Mouse (Mus musculus) hindbrain, embryonic 11.5 days (tissue): ENCODE results near the gene Map3k3. TPM values are rescaled to one million over a fixed set of nuclear protein-coding genes. Genes with fewer than 3 reads are reported as not detected.
A peak's percentile ranks its signal among the peaks of the same experiment; 100 is the strongest.

Experiments used
- ATAC-seq: fragments of 200-750 bp; cut with Nextera tagmentation; 2 replicates; pipeline ENCODE4 v1.8.0; 2017; ENCODE audit warnings: mild to moderate bottlenecking, moderate TSS enrichment, moderate library complexity; ENCODE audit not compliant: low FRiP score
- DNase-seq: peaks from one replicate; pipeline ENCODE4 v3.0.0-alpha.2; 2015; ENCODE audit warnings: low spot score
- H3K27ac ChIP-seq: fragments of 300-500 bp; sonication (generic); 2 replicates; pipeline ENCODE4 v1.5.1; 2014; ENCODE audit warnings: mild to moderate bottlenecking, low read depth, low read length
- H3K27me3 ChIP-seq: fragments of 300-500 bp; sonication (generic); 2 replicates; pipeline ENCODE4 v1.6.1; 2014; ENCODE audit warnings: mild to moderate bottlenecking, low read length, moderate library complexity, mixed read lengths; ENCODE audit not compliant: control insufficient read depth, insufficient read depth
- H3K36me3 ChIP-seq: fragments of 300-500 bp; sonication (generic); 2 replicates; pipeline ENCODE4 v1.6.1; 2014; ENCODE audit warnings: mild to moderate bottlenecking, low read length, moderate library complexity, mixed read lengths; ENCODE audit not compliant: control insufficient read depth, insufficient read depth
- H3K4me1 ChIP-seq: fragments of 300-500 bp; sonication (generic); replicated peaks from 2 replicates; pipeline ENCODE4 v1.6.1; 2014; ENCODE audit warnings: low read length, mixed read lengths; ENCODE audit not compliant: control insufficient read depth, insufficient read depth
- H3K4me2 ChIP-seq: fragments of 300-500 bp; sonication (generic); replicated peaks from 2 replicates; pipeline ENCODE4 v1.6.1; 2014; ENCODE audit warnings: mild to moderate bottlenecking, low read depth, low read length
- H3K4me3 ChIP-seq: fragments of 300-500 bp; sonication (generic); 2 replicates; pipeline ENCODE4 v1.5.1; 2014; ENCODE audit warnings: low read depth, low read length
- H3K9ac ChIP-seq: fragments of 300-500 bp; sonication (generic); 2 replicates; pipeline ENCODE4 v1.6.1; 2014; ENCODE audit warnings: low read depth, low read length
- H3K9me3 ChIP-seq: fragments of 300-500 bp; sonication (generic); 2 replicates; pipeline ENCODE4 v1.6.1; 2016; ENCODE audit warnings: low read length; ENCODE audit not compliant: control insufficient read depth
- WGBS: fragments of 180-500 bp; shearing (Covaris S2); extraction: QIAGEN DNeasy Blood & Tissue Kit; methylation state at CpG from one replicate; pipeline ENCODE4 v1.1.7; 2014; 5-methylcytosine and 5-hydroxymethylcytosine counted together
- polyA plus RNA-seq: library from polyadenylated mRNA; unstranded; fragments of >200 nt; fragmentation: Nextera tagmentation; extraction: Ambion mirVana; gene quantifications from 2 replicates; pipeline ENCODE4 v1.2.1, GENCODE M21; 2014

Map3k3 gene
- polyA plus RNA-seq, 1 experiment from 2014 or later = 14.2 TPM

DNA sequence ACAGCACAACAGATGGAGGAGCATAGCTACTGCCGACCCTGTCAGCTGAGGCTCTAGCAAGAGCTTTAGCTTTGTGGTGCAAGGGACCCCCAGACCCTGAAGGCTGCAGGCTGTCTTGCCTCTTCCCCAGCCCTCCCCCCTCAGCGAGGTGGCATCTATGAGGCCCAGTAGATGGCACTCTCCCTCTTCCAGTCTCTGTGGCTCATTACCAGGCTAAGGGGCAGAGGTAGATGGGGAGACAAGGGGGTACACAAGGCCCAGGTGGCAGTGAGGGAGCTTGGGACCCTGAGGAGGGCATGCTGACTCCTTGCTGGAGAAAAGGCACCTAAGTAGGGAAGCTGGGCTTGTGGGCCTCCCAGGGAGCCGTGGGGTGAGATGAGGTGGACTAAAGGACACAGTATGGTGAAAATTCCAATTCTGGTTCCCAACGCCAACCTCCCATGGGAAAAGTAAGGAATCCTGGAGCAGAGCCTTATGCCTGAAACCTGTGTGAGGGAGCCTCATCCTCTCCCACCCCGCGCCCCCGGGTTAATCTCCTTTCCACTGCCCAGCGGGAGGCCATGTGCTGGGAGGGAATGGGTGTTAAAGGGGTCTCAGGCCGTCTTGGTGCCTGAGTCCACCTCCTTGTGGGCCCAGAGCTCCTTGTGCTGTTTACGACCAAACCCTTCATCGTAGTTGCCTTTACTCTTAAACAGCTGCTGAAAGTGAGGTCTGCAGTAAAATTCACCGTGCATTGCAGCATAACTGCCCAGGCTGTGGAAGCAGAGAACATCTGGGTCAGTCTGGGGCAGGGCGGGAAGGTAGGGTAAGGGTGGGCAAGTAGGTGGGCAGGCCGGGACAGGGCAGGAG, 73.9 kb downstream of the Map3k3 start:
- no peaks in the 10 kb centered on the region; the same call in 1 of the 2 replicates for H3K36me3 ChIP-seq
- 69% methylated on average over 14 of the region's 14 CpGs for WGBS
- peak; percentile 34 for DNase-seq
- peaks cover 20% of the 10 kb centered on the region for H3K4me1 ChIP-seq
- ATAC-seq = no peak
- H3K4me3 ChIP-seq = peak overlapping the region; percentile 87
- H3K9ac ChIP-seq = 0 out of 2 replicates have a peak overlapping the region, but pooled peaks have one; percentile 17
- no peaks in the 10 kb centered on the region for H3K27me3 ChIP-seq
- peak overlapping the region; percentile 80 for H3K4me2 ChIP-seq
- H3K27ac ChIP-seq = peak overlapping the region; percentile 98; the same call in 1 of the 2 replicates
- no peaks in the 10 kb centered on the region for H3K9me3 ChIP-seq

- H3K4me3 ChIP-seq = peak overlapping the region; percentile 87
- H3K9me3 ChIP-seq = no peaks in the 10 kb centered on the region
- H3K4me2 ChIP-seq = peak overlapping the region; percentile 80
- H3K27me3 ChIP-seq = no peaks in the 10 kb centered on the region
- ATAC-seq = peak; percentile 13; the same call in 1 of the 2 replicates
- 53% methylated on average over 9 of the region's 9 CpGs for WGBS
- peak overlapping the region; percentile 98 for H3K9ac ChIP-seq
- H3K36me3 ChIP-seq = no peaks in the 10 kb centered on the region; the same call in 1 of the 2 replicates
- no peak for DNase-seq
- peaks cover 20% of the 10 kb centered on the region for H3K4me1 ChIP-seq
- peak overlapping the region; percentile 98 for H3K27ac ChIP-seq
Observed at GRCm38 (mm10) chr11:106158930-106159215, 74.5 kb downstream of the Map3k3 start.

DNA sequence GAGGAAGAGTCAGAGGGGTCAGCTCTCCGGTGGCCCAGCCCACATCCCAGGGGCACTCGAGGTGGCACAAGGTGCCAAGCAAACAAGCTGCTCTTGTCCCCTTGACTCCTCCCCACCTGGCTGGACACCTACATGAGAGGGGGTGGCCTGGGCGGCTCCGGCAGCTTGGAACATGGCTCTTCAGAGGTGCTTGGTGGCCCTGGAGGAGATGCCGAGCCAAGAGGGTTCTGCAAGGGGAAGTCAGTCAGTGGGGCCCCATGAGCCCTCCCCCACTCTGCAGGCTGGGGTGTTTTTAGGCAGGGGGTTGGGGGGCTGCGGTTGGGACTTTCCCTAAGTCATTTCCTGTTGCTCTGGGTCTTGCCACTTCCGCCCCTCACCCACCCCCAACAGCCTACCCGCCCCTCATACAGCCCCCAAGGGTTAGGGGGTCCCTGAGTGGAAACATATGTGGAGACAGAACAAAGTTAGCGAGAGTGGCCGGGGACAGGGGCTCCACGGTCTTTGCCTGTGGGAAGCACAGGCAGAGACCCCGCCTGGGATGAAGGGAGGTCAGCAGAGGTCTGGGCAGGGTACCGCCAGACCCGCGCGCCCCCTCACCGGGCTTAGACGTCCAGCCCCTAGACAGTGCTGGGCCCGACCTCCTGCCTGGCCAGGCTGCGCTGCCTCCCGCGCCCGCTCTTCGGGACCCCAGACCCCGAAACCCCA, 75.0 kb downstream of the Map3k3 start:
- H3K4me3 ChIP-seq = peak overlapping the region; percentile 87
- no peaks in the 10 kb centered on the region for H3K27me3 ChIP-seq
- peak overlapping the region; percentile 98 for H3K9ac ChIP-seq
- H3K4me1 ChIP-seq = peaks cover 20% of the 10 kb centered on the region
- no peaks in the 10 kb centered on the region for H3K9me3 ChIP-seq
- H3K36me3 ChIP-seq = peaks cover under 1% of the 10 kb centered on the region; the same call in 1 of the 2 replicates
- H3K4me2 ChIP-seq = peak overlapping the region; percentile 80
- 1% methylated on average over 24 of the region's 25 CpGs for WGBS
- ATAC-seq (peak; percentile 64), DNase-seq (no peak)
- peak overlapping the region; percentile 98 for H3K27ac ChIP-seq

GRCm38 (mm10) chr11:106159921-106160840, 75.8 kb downstream of the Map3k3 start:
- Histone ChIP-seq H3K4me3 (peak overlapping the region; percentile 87), H3K4me1 (peaks cover 20% of the 10 kb centered on the region), H3K9me3 (no peaks in the 10 kb centered on the region), H3K27ac (peak overlapping the region; percentile 98), H3K9ac (peak overlapping the region; percentile 98), H3K4me2 (peak overlapping the region; percentile 80), H3K36me3 (peaks cover 2% of the 10 kb centered on the region; the same call in 1 of the 2 replicates), H3K27me3 (no peaks in the 10 kb centered on the region)
- WGBS = under 1% methylated on average over 41 of the region's 106 CpGs
- ATAC-seq (peak; percentile 72), DNase-seq (peak; percentile 84)

DNA sequence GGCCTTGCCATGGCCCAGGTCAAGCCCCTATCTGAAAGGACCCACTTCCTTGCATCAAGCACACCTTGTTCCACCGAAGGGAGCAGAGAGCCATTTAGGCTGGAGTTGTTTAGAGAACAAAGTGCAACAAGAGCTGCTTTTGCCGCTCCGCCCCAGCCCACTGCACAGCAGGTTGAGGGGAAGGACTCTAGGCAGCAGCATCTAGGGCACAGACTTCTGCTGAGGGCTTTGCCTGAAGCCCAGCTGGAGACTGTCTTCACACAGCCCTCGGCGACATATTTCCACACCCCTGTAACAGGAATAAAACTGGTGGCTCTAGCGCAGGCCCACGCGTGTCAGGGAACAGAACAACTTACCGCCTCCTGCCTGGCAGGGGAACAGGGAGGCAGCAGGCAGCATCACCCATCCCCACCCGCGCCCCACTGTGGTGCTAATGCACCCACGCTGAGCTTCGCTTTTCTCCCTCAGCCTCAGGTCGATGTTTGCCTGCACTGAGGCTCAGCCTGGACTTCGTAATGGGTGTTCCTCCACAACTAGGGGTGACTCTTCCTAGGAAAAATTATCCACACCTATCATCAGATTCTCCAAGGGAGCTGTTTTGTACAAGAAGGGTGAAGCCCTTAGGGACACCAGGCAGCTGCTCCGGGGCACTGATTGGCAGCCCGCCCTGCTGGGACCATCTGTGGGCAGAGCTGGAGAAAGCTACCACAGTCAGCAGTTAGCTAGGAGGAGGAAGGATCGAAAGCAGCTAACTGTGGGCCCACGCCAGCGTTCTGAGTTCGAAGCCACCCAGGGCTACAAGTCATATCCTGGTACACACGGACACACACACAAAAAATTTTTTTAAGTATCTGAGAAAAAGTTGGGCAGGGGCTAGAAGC, 76.7 kb downstream of the Map3k3 start, which contains the start of the genes Gm10840 and Limd2:
TSS of gene Gm10840 (plus strand) at position 10 of the 881 bp plus-strand sequence.
TSS of gene Limd2 (minus strand) at position 20 of the 881 bp plus-strand sequence.
- ATAC-seq (peak; percentile 36), DNase-seq (peak; percentile 68)
- Histone ChIP-seq H3K9me3 (no peaks in the 10 kb centered on the region), H3K4me3 (peak within 1 kb of the TSS; percentile 87), H3K27me3 (no peaks in the 10 kb centered on the region), H3K36me3 (peaks cover 2% of the 10 kb centered on the region; the same call in 1 of the 2 replicates), H3K4me1 (peaks cover 20% of the 10 kb centered on the region), H3K27ac (peak within 1 kb of the TSS; percentile 98), H3K4me2 (peak within 1 kb of the TSS; percentile 80), H3K9ac (peak within 1 kb of the TSS; percentile 98)
- WGBS = 26% methylated on average over 22 of the region's 22 CpGs

- peaks cover 20% of the 10 kb centered on the region for H3K4me1 ChIP-seq
- no peak overlapping the region for H3K27ac ChIP-seq
- WGBS = 93% methylated on average over 2 of the region's 2 CpGs
- H3K36me3 ChIP-seq = peaks cover 6% of the 10 kb centered on the region; the same call in 1 of the 2 replicates
- H3K9ac ChIP-seq = no peak overlapping the region
- no peaks in the 10 kb centered on the region for H3K9me3 ChIP-seq
- no peaks in the 10 kb centered on the region for H3K27me3 ChIP-seq
- DNase-seq (no peak), ATAC-seq (no peak)
- no peak overlapping the region for H3K4me2 ChIP-seq
- no peak overlapping the region for H3K4me3 ChIP-seq
Observed at GRCm38 (mm10) chr11:106162237-106162636, 77.8 kb downstream of the Map3k3 start.

GRCm38 (mm10) chr11:106163546-106163945, 79.1 kb downstream of the Map3k3 start:
- Histone ChIP-seq H3K4me1 (peaks cover 14% of the 10 kb centered on the region), H3K4me3 (no peak overlapping the region), H3K27me3 (no peaks in the 10 kb centered on the region), H3K4me2 (no peak overlapping the region), H3K27ac (no peak overlapping the region), H3K9ac (no peak overlapping the region), H3K9me3 (no peaks in the 10 kb centered on the region), H3K36me3 (peaks cover 9% of the 10 kb centered on the region; the same call in 1 of the 2 replicates)
- no peak for ATAC-seq
- WGBS = 90% methylated on average over 4 of the region's 4 CpGs
- DNase-seq = no peak
